Mouse (Mus musculus) ZHBTc4 (cell line): ENCODE measurements around the gene Ppp6r3.

Experiments used
- DNase-seq: peaks from one replicate; pipeline ENCODE4 v3.0.0-alpha.2; 2011; ENCODE audit warnings: low read depth, low spot score

Ppp6r3 gene

GRCm38 (mm10) chr19:3575632-3576384 is at the start of gene Ppp6r3:
TSS of gene Ppp6r3 (minus strand) at chr19:3575749.
- DNase-seq: peak; percentile 100

GRCm38 (mm10) chr19:3625111-3625510 is 49.6 kb upstream of the Ppp6r3 start:
- DNase-seq: no peak

GRCm38 (mm10) chr19:3623824-3624223 is 48.3 kb upstream of the Ppp6r3 start:
- peak; percentile 82 for DNase-seq

GRCm38 (mm10) chr19:3623294-3623693 is 47.7 kb upstream of the Ppp6r3 start:
- DNase-seq: no peak

- DNase-seq: no peak
Observed at GRCm38 (mm10) chr19:3620871-3621270, 45.3 kb upstream of the Ppp6r3 start.

- DNase-seq: peak; percentile 61
Observed at GRCm38 (mm10) chr19:3619359-3619758, 43.8 kb upstream of the Ppp6r3 start.

- no peak for DNase-seq
Observed at GRCm38 (mm10) chr19:3613991-3614390, 38.4 kb upstream of the Ppp6r3 start.

GRCm38 (mm10) chr19:3612534-3613273 is 37.2 kb upstream of the Ppp6r3 start:
- DNase-seq: no peak

- no peak for DNase-seq
Observed at GRCm38 (mm10) chr19:3611730-3612129, 36.2 kb upstream of the Ppp6r3 start.

- DNase-seq: no peak
Observed at GRCm38 (mm10) chr19:3610886-3611285, 35.3 kb upstream of the Ppp6r3 start.

- DNase-seq: no peak
Observed at GRCm38 (mm10) chr19:3609826-3610225, 34.3 kb upstream of the Ppp6r3 start.

- no peak for DNase-seq
Observed at GRCm38 (mm10) chr19:3594316-3594715, 18.8 kb upstream of the Ppp6r3 start.

GRCm38 (mm10) chr19:3593379-3594055 is 18.0 kb upstream of the Ppp6r3 start:
- DNase-seq: no peak

- DNase-seq: no peak
Observed at GRCm38 (mm10) chr19:3589968-3590367, 14.4 kb upstream of the Ppp6r3 start.

- DNase-seq: no peak
Observed at GRCm38 (mm10) chr19:3589547-3589946, 14.0 kb upstream of the Ppp6r3 start.

GRCm38 (mm10) chr19:3587729-3588128 is 12.2 kb upstream of the Ppp6r3 start:
- DNase-seq: peak; percentile 78

GRCm38 (mm10) chr19:3586540-3586939 is 11.0 kb upstream of the Ppp6r3 start:
- peak; percentile 87 for DNase-seq

GRCm38 (mm10) chr19:3586026-3586425 is 10.5 kb upstream of the Ppp6r3 start:
- peak; percentile 84 for DNase-seq

GRCm38 (mm10) chr19:3581326-3581725 is 5.8 kb upstream of the Ppp6r3 start:
- DNase-seq: peak; percentile 79

- no peak for DNase-seq
Observed at GRCm38 (mm10) chr19:3577911-3578290, 2.4 kb upstream of the Ppp6r3 start.

GRCm38 (mm10) chr19:3577265-3577910 is 1.8 kb upstream of the Ppp6r3 start:
- peak; percentile 62 for DNase-seq
